Comparison of ENCODE assay signal across 1 mouse cellular context in genomic region chr2:167468444-167468843, GRCm38 (mm10).
TF ChIP-seq lines count a peak whose summit lies in the region.

No protein-coding gene starts in this region.

TF ChIP-seq in CH12.LX, 34 proteins besides CTCF, POLR2A, EP300 and RAD21 (continued from another document):
- no peak for TF ChIP-seq RCOR1 (conservative IDR thresholded peaks at IDR 0.05; ENCODE audit: low read depth, low read length)
- TF ChIP-seq GABPA (IDR thresholded peaks at IDR 0.05; ENCODE audit: insufficient replicate concordance, low read depth, low read length), result no peak
